Mouse (Mus musculus): ENCODE data around the gene Mrpl55.
"Not testable (repeated sequence)": the region's sequence is repeated elsewhere in the genome, so short reads cannot be mapped to it uniquely, and the experiment has no call there.

Gene Mrpl55

GRCm38 (mm10) chr11:59191231-59192058 lies 10.8 kb upstream of the Mrpl55 start:
- peak; percentile 89 for DNase-seq (ENCODE audit: low read depth, low spot score)

DNA sequence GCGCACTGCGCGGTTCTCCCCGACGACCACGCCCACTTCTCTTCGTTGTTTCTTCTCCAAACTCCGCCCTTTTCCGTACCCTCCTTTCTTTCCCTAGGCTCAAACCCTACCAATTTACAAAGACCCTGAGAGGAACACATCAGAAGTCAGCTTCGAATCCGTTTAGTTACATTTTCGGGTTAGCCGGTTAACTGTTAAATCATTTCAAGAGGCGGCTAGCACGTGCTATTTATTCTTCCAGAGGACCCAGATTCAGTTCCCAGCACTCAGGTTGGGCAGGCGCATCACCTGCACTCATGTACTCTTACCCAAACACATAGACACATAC lies 10.3 kb upstream of the Mrpl55 start, which contains the start of gene Guk1:
TSS of gene Guk1 (minus strand) at position 154 of the 328 bp plus-strand sequence.
- no peak for DNase-seq (ENCODE audit: low read depth, low spot score)

DNA sequence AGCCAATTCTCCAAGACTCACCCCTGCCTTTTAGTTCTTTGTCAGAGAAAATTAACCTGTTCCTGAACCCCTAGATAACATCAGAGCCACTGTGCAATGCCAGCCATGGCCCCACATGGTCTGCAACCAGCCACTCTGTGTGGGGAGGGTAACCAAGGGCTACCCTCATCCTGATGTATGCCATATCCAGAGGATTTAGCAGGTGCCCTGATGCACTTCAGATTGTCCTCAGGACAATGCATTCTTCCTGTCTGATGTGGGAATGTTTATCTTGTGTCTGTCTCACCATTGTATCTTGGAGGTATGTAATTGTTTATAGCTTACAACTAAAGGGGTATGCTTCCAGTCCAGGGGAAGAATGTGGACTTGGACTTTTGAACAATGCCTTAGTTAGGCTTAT lies 6.1 kb upstream of the Mrpl55 start:
- DNase-seq (ENCODE audit: low read depth, low spot score): no peak

- DNase-seq (ENCODE audit: low read depth, low spot score): no peak
These were observed 877 bp upstream of the Mrpl55 start for GRCm38 (mm10) chr11:59201216-59202002.

GRCm38 (mm10) chr11:59208153-59208831 lies 6.0 kb downstream of the Mrpl55 start, which contains the start of gene 2310033P09Rik:
TSS of gene 2310033P09Rik (plus strand) at chr11:59208321.
- DNase-seq (ENCODE audit: low read depth, low spot score): peak; percentile 97

DNA sequence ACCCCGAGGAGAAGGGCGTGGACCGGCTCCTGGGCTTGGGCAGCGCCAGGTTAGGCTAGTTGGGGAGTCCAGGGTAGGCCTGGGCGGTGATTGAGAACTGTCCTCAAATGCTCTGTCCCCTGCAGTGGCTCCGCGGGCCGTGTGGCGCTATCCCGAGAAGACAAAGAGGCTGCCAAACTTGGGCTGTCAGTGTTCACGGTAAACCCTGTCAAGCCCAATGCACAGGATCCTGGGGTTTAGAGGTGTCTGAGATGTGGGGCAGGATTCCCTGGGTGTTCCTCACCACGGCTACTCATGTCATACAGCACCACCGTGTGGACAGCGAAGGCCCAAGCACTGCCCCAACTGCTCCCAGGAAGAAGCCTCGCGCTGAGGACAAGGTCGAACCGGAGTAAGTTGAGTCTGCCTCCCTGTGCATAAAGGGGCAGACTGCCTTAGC lies 6.7 kb downstream of the Mrpl55 start:
- peak; percentile 73 for DNase-seq (ENCODE audit: low read depth, low spot score)

GRCm38 (mm10) chr11:59209580-59209979 lies 7.3 kb downstream of the Mrpl55 start:
- DNase-seq (ENCODE audit: low read depth, low spot score): no peak

DNA sequence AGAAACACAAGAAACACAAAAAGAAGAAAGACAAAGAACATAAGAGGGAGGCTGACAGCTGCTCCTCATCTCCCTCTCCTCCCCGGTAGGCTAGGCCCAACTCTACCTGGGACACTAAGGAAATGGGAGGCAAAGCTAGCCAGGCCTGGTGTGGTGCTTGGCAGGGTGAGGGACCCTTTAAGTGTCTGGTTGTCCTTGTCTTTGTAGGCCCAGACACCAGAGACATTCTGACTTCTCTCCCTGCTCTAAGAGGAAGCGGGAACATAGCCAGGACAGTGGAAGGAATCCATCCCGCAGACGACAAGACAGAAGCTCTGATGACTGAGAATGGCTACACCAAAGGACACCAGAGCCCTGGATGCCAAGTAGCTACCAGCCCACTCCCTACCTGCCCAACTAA lies 7.7 kb downstream of the Mrpl55 start:
- no peak for DNase-seq (ENCODE audit: low read depth, low spot score)

- not testable (repeated sequence) for DNase-seq (ENCODE audit: low read depth, low spot score)
These were observed 9.3 kb downstream of the Mrpl55 start for GRCm38 (mm10) chr11:59211561-59211960.

DNA sequence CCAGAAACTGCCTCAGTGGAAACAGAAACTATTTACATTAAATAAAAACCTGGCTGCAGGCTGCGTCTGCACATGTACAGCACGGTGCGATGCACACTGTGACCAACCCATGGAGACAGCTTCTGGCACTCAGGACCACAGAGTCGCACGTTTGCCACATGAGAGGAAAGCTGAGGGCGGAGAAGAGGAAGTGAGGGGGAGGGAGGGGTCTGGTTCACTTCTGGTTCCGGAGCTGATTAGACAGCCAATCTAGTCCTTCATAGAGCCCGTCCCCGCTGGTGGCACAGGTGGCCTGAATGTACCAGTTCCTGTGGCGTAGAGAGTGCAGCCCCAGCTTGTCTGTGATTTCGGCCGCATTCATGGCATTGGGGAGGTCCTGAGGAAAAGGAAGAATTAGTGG lies 10.0 kb downstream of the Mrpl55 start:
- DNase-seq (ENCODE audit: low read depth, low spot score): not testable (repeated sequence)

- DNase-seq (ENCODE audit: low read depth, low spot score): no peak
These were observed 10.7 kb downstream of the Mrpl55 start for GRCm38 (mm10) chr11:59212892-59213494.

- no peak for DNase-seq (ENCODE audit: low read depth, low spot score)
These were observed 14.7 kb downstream of the Mrpl55 start for GRCm38 (mm10) chr11:59216955-59217354.

GRCm38 (mm10) chr11:59218389-59218998 lies 16.2 kb downstream of the Mrpl55 start:
- DNase-seq (ENCODE audit: low read depth, low spot score): no peak

DNA sequence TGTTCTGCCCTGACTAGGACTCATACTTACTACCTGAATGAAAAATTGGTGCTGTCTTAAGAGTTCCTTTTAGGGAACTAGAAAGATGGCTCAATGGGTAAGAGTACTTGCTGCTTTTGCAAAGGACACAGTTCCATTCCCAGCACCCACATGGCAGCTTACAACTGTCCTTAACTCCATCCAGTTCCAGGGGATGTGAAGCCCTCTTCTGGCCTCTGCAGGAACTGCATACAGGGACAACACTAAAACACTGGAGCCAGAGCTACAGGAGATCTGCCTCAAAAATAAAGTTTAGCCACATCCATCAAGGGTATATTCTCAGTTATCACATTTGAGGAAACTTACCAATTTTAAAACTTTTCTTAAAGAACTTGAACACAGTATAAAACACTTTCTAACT lies 16.8 kb downstream of the Mrpl55 start:
- peak; percentile 37 for DNase-seq (ENCODE audit: low read depth, low spot score)

GRCm38 (mm10) chr11:59221604-59222003 lies 19.3 kb downstream of the Mrpl55 start:
- no peak for DNase-seq (ENCODE audit: low read depth, low spot score)

DNA sequence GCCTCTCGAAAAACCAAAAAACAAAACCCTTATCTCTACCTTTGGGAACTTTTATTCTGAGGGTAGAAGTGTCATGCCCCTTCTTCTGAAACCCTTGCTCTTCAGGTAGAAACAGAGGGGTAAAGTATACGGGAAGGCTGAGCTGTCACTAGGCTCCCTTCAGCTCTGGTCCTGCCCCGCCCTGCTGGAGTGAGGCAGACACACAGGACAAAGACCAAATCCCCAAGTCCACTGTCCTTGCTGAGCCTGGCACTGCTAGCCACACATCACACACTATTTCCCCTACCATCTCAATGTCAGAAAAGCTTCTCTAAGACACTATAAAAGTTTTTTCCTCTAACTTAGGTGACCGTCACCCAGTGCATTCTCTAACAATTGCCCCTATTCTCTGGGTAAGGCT lies 20.0 kb downstream of the Mrpl55 start:
- DNase-seq (ENCODE audit: low read depth, low spot score): no peak

DNA sequence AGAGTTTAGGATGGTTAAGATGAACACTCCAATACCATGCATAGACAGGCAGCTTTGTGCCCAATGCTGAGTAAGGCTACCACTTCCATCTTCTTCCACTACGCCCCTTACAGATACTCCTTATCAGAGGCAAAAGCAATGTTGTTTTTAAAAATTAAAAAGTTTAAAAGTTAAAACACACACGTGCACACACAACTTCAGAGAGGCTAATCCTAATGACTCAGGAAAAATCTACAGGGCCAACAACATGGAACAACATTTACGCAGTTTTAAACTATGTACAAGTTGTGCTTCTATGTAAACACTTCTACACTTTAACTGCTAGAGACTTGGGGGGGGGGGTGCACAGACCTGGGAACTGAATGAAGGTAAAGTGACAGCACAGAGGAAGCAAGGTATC lies 21.7 kb downstream of the Mrpl55 start:
- DNase-seq (ENCODE audit: low read depth, low spot score): no peak

DNA sequence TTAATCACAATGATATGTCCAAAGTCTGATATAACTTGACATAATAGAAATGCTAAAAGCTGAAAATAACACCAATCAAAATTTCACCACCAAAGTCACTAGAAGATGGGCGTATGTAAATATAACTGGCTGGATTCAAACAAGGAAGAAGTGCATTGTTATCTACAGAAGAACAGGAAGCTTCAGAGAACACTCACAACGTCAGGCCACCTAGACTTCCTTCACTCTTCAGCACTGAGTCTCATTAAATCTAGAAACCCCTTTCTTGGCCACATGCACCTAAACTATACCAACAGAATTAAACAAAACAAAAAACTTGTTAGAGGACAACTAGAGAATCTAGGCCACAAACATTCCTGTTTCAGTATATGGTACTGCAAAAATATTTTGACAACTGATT lies 22.2 kb downstream of the Mrpl55 start:
- no peak for DNase-seq (ENCODE audit: low read depth, low spot score)

DNA sequence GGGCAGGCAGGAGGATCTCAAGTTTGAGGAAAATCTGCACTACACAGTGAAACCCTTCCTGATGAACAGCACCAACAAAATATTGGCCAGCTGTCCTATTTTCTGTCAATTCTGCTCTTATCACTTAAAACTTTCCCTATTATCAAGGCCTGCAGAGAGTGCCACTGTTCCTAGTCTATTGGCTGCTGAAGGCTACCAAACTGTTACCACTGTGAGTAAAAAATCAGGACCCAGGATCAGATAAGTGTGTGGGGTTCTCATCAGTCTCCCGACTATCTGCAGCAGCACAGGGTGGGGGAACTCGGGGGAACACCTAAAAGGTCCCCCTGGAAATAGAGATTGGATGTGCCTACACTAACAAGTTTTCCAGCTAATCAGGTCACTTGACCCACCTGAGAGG lies 22.9 kb downstream of the Mrpl55 start:
- DNase-seq (ENCODE audit: low read depth, low spot score): no peak

- no peak for DNase-seq (ENCODE audit: low read depth, low spot score)
These were observed 24.0 kb downstream of the Mrpl55 start for GRCm38 (mm10) chr11:59226251-59226650.
